Mouse (Mus musculus): ENCODE measurements at regions not wholly inside any gene's neighbourhood (a gene's known extent, or its start where the extent isn't known, plus 50 kb on each side); places are given as distances from the start of the nearest gene placed in this dataset.
"Not testable (repeated sequence)": the region's sequence is repeated elsewhere in the genome, so short reads cannot be mapped to it uniquely, and the experiment has no call there.

GRCm38 (mm10) chr8:126826328-126827285, 119.0 kb downstream of the Tomm20 start:
- peak; percentile 89 for ATAC-seq (ENCODE audit: low FRiP score, low read depth)
- Histone ChIP-seq H3K9ac (no peak overlapping the region), H3K27ac (peak overlapping the region; percentile 94), H3K36me3 (no peaks in the 10 kb centered on the region), H3K4me3 (no peak overlapping the region), H3K9me3 (no peaks in the 10 kb centered on the region), H3K4me2 (replicated peaks) (peak overlapping the region; percentile 37; the same call in 1 of the 2 replicates), H3K4me1 (peaks cover 46% of the 10 kb centered on the region), H3K27me3 (replicated peaks) (no peaks in the 10 kb centered on the region)
- WGBS: 3% methylated on average over 11 of the region's 11 CpGs

GRCm38 (mm10) chr8:126825877-126826276, 119.8 kb downstream of the Tomm20 start:
- Histone ChIP-seq H3K36me3 (no peaks in the 10 kb centered on the region), H3K9ac (peak overlapping the region; percentile 38; the same call in 1 of the 2 replicates), H3K27ac (peak overlapping the region; percentile 94), H3K4me3 (no peak overlapping the region), H3K4me2 (replicated peaks) (peak overlapping the region; percentile 37; the same call in 1 of the 2 replicates), H3K4me1 (peaks cover 46% of the 10 kb centered on the region), H3K9me3 (no peaks in the 10 kb centered on the region), H3K27me3 (replicated peaks) (no peaks in the 10 kb centered on the region)
- ATAC-seq (ENCODE audit: low FRiP score, low read depth): peak; percentile 90
- 18% methylated on average over 3 of the region's 3 CpGs for WGBS

GRCm38 (mm10) chr8:126824575-126825208, 121.0 kb downstream of the Tomm20 start:
- Histone ChIP-seq H3K4me3 (no peak overlapping the region), H3K27ac (peak overlapping the region; percentile 37; the same call in 1 of the 2 replicates), H3K4me1 (peaks cover 36% of the 10 kb centered on the region), H3K9me3 (no peaks in the 10 kb centered on the region), H3K4me2 (replicated peaks) (no peak overlapping the region), H3K27me3 (replicated peaks) (no peaks in the 10 kb centered on the region), H3K9ac (no peak overlapping the region), H3K36me3 (no peaks in the 10 kb centered on the region)
- WGBS: 62% methylated on average over 10 of the region's 10 CpGs
- no peak for ATAC-seq (ENCODE audit: low FRiP score, low read depth)

GRCm38 (mm10) chr8:126822269-126822668, 123.4 kb downstream of the Tomm20 start:
- Histone ChIP-seq H3K4me2 (replicated peaks) (no peak overlapping the region), H3K4me1 (peaks cover 29% of the 10 kb centered on the region), H3K4me3 (no peak overlapping the region), H3K27ac (no peak overlapping the region), H3K27me3 (replicated peaks) (no peaks in the 10 kb centered on the region), H3K36me3 (no peaks in the 10 kb centered on the region), H3K9me3 (no peaks in the 10 kb centered on the region), H3K9ac (no peak overlapping the region)
- WGBS: 95% methylated on average over 4 of the region's 4 CpGs
- no peak for ATAC-seq (ENCODE audit: low FRiP score, low read depth)

- H3K27ac ChIP-seq: no peak overlapping the region
- peaks cover 19% of the 10 kb centered on the region for H3K4me1 ChIP-seq
- no peaks in the 10 kb centered on the region for H3K9me3 ChIP-seq
- H3K4me2 ChIP-seq (replicated peaks): no peak overlapping the region
- H3K4me3 ChIP-seq: no peak overlapping the region
- 65% methylated on average over 8 of the region's 8 CpGs for WGBS
- H3K9ac ChIP-seq: no peak overlapping the region
- H3K36me3 ChIP-seq: no peaks in the 10 kb centered on the region
- ATAC-seq (ENCODE audit: low FRiP score, low read depth): no peak
- no peaks in the 10 kb centered on the region for H3K27me3 ChIP-seq (replicated peaks)
Measured at GRCm38 (mm10) chr8:126821279-126821678, 124.4 kb downstream of the Tomm20 start.

- peaks cover 12% of the 10 kb centered on the region for H3K4me1 ChIP-seq
- no peak for ATAC-seq (ENCODE audit: low FRiP score, low read depth)
- no peaks in the 10 kb centered on the region for H3K36me3 ChIP-seq
- H3K4me3 ChIP-seq: no peak overlapping the region
- H3K27ac ChIP-seq: no peak overlapping the region
- H3K9me3 ChIP-seq: no peaks in the 10 kb centered on the region
- no peak overlapping the region for H3K4me2 ChIP-seq (replicated peaks)
- WGBS: 97% methylated on average over 2 of the region's 2 CpGs
- no peaks in the 10 kb centered on the region for H3K27me3 ChIP-seq (replicated peaks)
- H3K9ac ChIP-seq: no peak overlapping the region
Measured at GRCm38 (mm10) chr8:126820502-126820901, 125.1 kb downstream of the Tomm20 start.

- no peaks in the 10 kb centered on the region for H3K27me3 ChIP-seq (replicated peaks)
- no peak overlapping the region for H3K9ac ChIP-seq
- WGBS: 84% methylated on average over 3 of the region's 3 CpGs
- no peak for ATAC-seq (ENCODE audit: low FRiP score, low read depth)
- no peak overlapping the region for H3K4me2 ChIP-seq (replicated peaks)
- H3K36me3 ChIP-seq: no peaks in the 10 kb centered on the region
- H3K4me3 ChIP-seq: no peak overlapping the region
- no peaks in the 10 kb centered on the region for H3K4me1 ChIP-seq
- H3K27ac ChIP-seq: no peak overlapping the region
- no peaks in the 10 kb centered on the region for H3K9me3 ChIP-seq
Measured at GRCm38 (mm10) chr8:126819261-126819660, 126.4 kb downstream of the Tomm20 start.

- 88% methylated on average over 3 of the region's 3 CpGs for WGBS
- Histone ChIP-seq H3K36me3 (no peaks in the 10 kb centered on the region), H3K9me3 (peaks cover 8% of the 10 kb centered on the region), H3K4me3 (no peak overlapping the region), H3K4me1 (no peaks in the 10 kb centered on the region), H3K9ac (no peak overlapping the region), H3K27me3 (replicated peaks) (no peaks in the 10 kb centered on the region), H3K4me2 (replicated peaks) (no peak overlapping the region), H3K27ac (no peak overlapping the region)
- ATAC-seq (ENCODE audit: low FRiP score, low read depth): no peak
Measured at GRCm38 (mm10) chr8:126816155-126816554, 129.5 kb downstream of the Tomm20 start.

- peaks cover 8% of the 10 kb centered on the region for H3K9me3 ChIP-seq
- no peak overlapping the region for H3K27ac ChIP-seq
- H3K4me3 ChIP-seq: no peak overlapping the region
- H3K4me2 ChIP-seq (replicated peaks): no peak overlapping the region
- no peaks in the 10 kb centered on the region for H3K36me3 ChIP-seq
- no peaks in the 10 kb centered on the region for H3K27me3 ChIP-seq (replicated peaks)
- WGBS: 87% methylated on average over 4 of the region's 4 CpGs
- H3K4me1 ChIP-seq: no peaks in the 10 kb centered on the region
- no peak overlapping the region for H3K9ac ChIP-seq
- ATAC-seq (ENCODE audit: low FRiP score, low read depth): no peak
Measured at GRCm38 (mm10) chr8:126814427-126814826, 131.2 kb downstream of the Tomm20 start.

- Histone ChIP-seq H3K4me2 (replicated peaks) (no peak overlapping the region), H3K4me1 (no peaks in the 10 kb centered on the region), H3K27me3 (replicated peaks) (no peaks in the 10 kb centered on the region), H3K27ac (no peak overlapping the region), H3K4me3 (no peak overlapping the region), H3K9me3 (peaks cover 8% of the 10 kb centered on the region), H3K36me3 (no peaks in the 10 kb centered on the region), H3K9ac (no peak overlapping the region)
- no peak for ATAC-seq (ENCODE audit: low FRiP score, low read depth)
- 75% methylated on average over 4 of the region's 4 CpGs for WGBS
Measured at GRCm38 (mm10) chr8:126813621-126814020, 132.0 kb downstream of the Tomm20 start.

GRCm38 (mm10) chr8:126812777-126813176, 132.9 kb downstream of the Tomm20 start:
- ATAC-seq (ENCODE audit: low FRiP score, low read depth): no peak
- Histone ChIP-seq H3K4me3 (no peak overlapping the region), H3K27me3 (replicated peaks) (no peaks in the 10 kb centered on the region), H3K27ac (no peak overlapping the region), H3K4me2 (replicated peaks) (no peak overlapping the region), H3K9ac (no peak overlapping the region), H3K36me3 (no peaks in the 10 kb centered on the region), H3K4me1 (no peaks in the 10 kb centered on the region), H3K9me3 (peaks cover 8% of the 10 kb centered on the region)
- WGBS: 86% methylated on average over 5 of the region's 5 CpGs

- H3K4me3 ChIP-seq; H3K9ac ChIP-seq; H3K27me3 ChIP-seq (replicated peaks); H3K4me1 ChIP-seq; ATAC-seq (ENCODE audit: low FRiP score, low read depth); H3K27ac ChIP-seq; H3K36me3 ChIP-seq; H3K9me3 ChIP-seq; H3K4me2 ChIP-seq (replicated peaks): not testable (repeated sequence)
- 65% methylated on average over 2 of the region's 2 CpGs for WGBS
Measured at GRCm38 (mm10) chr8:126811358-126811757, 134.3 kb downstream of the Tomm20 start.
